Comparison of ENCODE assay signal across 24 mouse cellular contexts in genomic region chr13:102315921-102316692, GRCm38 (mm10).
DNase-seq lines count a peak whose midpoint lies in the region; ATAC-seq and TF ChIP-seq lines count a peak whose summit lies in the region.
"Had no signal": no experiment of that assay in that cellular context is flagged by ENCODE, and none has a peak within 500 bp of the region (broad histone marks: within the 10 kb centered on the region; RNA-seq: fewer than 3 reads in every experiment).

No protein-coding gene starts in this region.

- H3K36me3 ChIP-seq in embryonic facial prominence, embryonic 14.5 days (ENCODE audit: control insufficient read depth, insufficient read depth, low read length), result no peaks in the 10 kb centered on the region
- no peaks in the 10 kb centered on the region for H3K36me3 ChIP-seq in embryonic facial prominence, embryonic 10.5 days (replicated peaks)
- no peaks in the 10 kb centered on the region for H3K36me3 ChIP-seq in kidney, adult 2 months (ENCODE audit: control insufficient read depth, insufficient read depth, low read length)
- no peaks in the 10 kb centered on the region for H3K36me3 ChIP-seq in heart, embryonic 12.5 days
- H3K36me3 ChIP-seq: embryonic facial prominence, embryonic 12.5 days; forebrain, embryonic 15.5 days; heart, embryonic 15.5 days; liver, embryonic 13.5 days; lung, embryonic 15.5 days had no signal

- no peak overlapping the region for H3K4me3 ChIP-seq in embryonic facial prominence, embryonic 14.5 days (ENCODE audit: low read depth, low read length)
- H3K4me3 ChIP-seq in embryonic facial prominence, embryonic 10.5 days, result no peak overlapping the region
- no peak overlapping the region for H3K4me3 ChIP-seq in kidney, adult 2 months (ENCODE audit: insufficient read depth, low read depth, low read length)
- H3K4me3 ChIP-seq in heart, embryonic 12.5 days, result no peak overlapping the region
- H3K4me3 ChIP-seq: embryonic facial prominence, embryonic 12.5 days; erythroblast, embryonic 14.5 days; forebrain, embryonic 15.5 days; heart, embryonic 15.5 days; liver, embryonic 13.5 days; lung, embryonic 15.5 days had no signal

- DNase-seq in embryonic facial prominence, embryonic 14.5 days (ENCODE audit: low spot score), result peak; percentile 13
- no peak for DNase-seq in embryonic facial prominence, embryonic 10.5 days (ENCODE audit: low spot score)
- peak; percentile 3 for DNase-seq in kidney, adult 2 months
- no peak for DNase-seq in kidney, postnatal 10 days
- DNase-seq in Muller cell, postnatal 12 days (ENCODE audit: inconsistent ontology term), result peak; percentile 80
- peak; percentile 13 for DNase-seq in retina, postnatal 7 days (ENCODE audit: low read depth, low spot score)
- DNase-seq: adrenal gland, postnatal 25 days; cerebellum, adult 11-12 months; cerebellum, postnatal 10 days; gastrocnemius, postnatal 25 days; heart, postnatal 36 days; layer of hippocampus, postnatal 36 days; liver, embryonic 13.5 days; spleen, adult 18-20 months; thymus, adult 18-20 months had no signal

- WGBS in embryonic facial prominence, embryonic 14.5 days, result 61% methylated on average over 3 of the region's 3 CpGs
- 85% methylated on average over 3 of the region's 3 CpGs for WGBS in embryonic facial prominence, embryonic 10.5 days
- 85% methylated on average over 3 of the region's 3 CpGs for WGBS in kidney, adult 2 months
- WGBS in heart, embryonic 12.5 days, result 80% methylated on average over 3 of the region's 3 CpGs

- no peaks in the 10 kb centered on the region for H3K27me3 ChIP-seq in embryonic facial prominence, embryonic 14.5 days (replicated peaks; ENCODE audit: control insufficient read depth, insufficient read depth, low read length)
- H3K27me3 ChIP-seq in embryonic facial prominence, embryonic 10.5 days (replicated peaks; ENCODE audit: low read depth, poor library complexity, severe bottlenecking), result no peaks in the 10 kb centered on the region
- H3K27me3 ChIP-seq in kidney, adult 2 months (replicated peaks; ENCODE audit: control insufficient read depth, insufficient read depth, low read length), result no peaks in the 10 kb centered on the region
- H3K27me3 ChIP-seq in heart, embryonic 12.5 days (replicated peaks), result no peaks in the 10 kb centered on the region
- H3K27me3 ChIP-seq: embryonic facial prominence, embryonic 12.5 days; forebrain, embryonic 15.5 days; heart, embryonic 15.5 days; liver, embryonic 13.5 days; lung, embryonic 15.5 days had no signal

- no peaks in the 10 kb centered on the region for H3K9me3 ChIP-seq in embryonic facial prominence, embryonic 14.5 days (ENCODE audit: control insufficient read depth, low read length)
- no peaks in the 10 kb centered on the region for H3K9me3 ChIP-seq in embryonic facial prominence, embryonic 10.5 days
- H3K9me3 ChIP-seq in heart, embryonic 12.5 days (replicated peaks), result no peaks in the 10 kb centered on the region
- H3K9me3 ChIP-seq: embryonic facial prominence, embryonic 12.5 days; forebrain, embryonic 15.5 days; heart, embryonic 15.5 days; liver, embryonic 13.5 days; lung, embryonic 15.5 days had no signal

- H3K4me2 ChIP-seq in embryonic facial prominence, embryonic 14.5 days (ENCODE audit: low read depth, low read length), result no peak overlapping the region
- H3K4me2 ChIP-seq in heart, embryonic 12.5 days, result no peak overlapping the region
- H3K4me2 ChIP-seq: embryonic facial prominence, embryonic 12.5 days; forebrain, embryonic 15.5 days; heart, embryonic 15.5 days; hindbrain, embryonic 14.5 days; liver, embryonic 13.5 days; lung, embryonic 15.5 days; midbrain, embryonic 11.5 days had no signal

- no peak overlapping the region for H3K27ac ChIP-seq in embryonic facial prominence, embryonic 14.5 days (replicated peaks; ENCODE audit: low read depth, low read length)
- no peak overlapping the region for H3K27ac ChIP-seq in embryonic facial prominence, embryonic 10.5 days (replicated peaks)
- H3K27ac ChIP-seq in kidney, adult 2 months (ENCODE audit: insufficient read depth, low read depth, low read length), result no peak overlapping the region
- no peak overlapping the region for H3K27ac ChIP-seq in heart, embryonic 12.5 days (ENCODE audit: poor library complexity, severe bottlenecking)
- H3K27ac ChIP-seq: embryonic facial prominence, embryonic 12.5 days; forebrain, embryonic 15.5 days; heart, embryonic 15.5 days; hindbrain, embryonic 14.5 days; liver, embryonic 13.5 days; lung, embryonic 15.5 days had no signal

- TF ChIP-seq POLR2A in kidney, adult 2 months (IDR thresholded peaks at IDR 0.05; ENCODE audit: low read depth, low read length), result no peak

- H3K4me1 ChIP-seq in embryonic facial prominence, embryonic 14.5 days (ENCODE audit: control insufficient read depth, insufficient read depth, low read length), result no peaks in the 10 kb centered on the region
- no peaks in the 10 kb centered on the region for H3K4me1 ChIP-seq in embryonic facial prominence, embryonic 10.5 days
- no peaks in the 10 kb centered on the region for H3K4me1 ChIP-seq in kidney, adult 2 months (ENCODE audit: control insufficient read depth, insufficient read depth, low read length)
- peaks cover 4% of the 10 kb centered on the region; the same call in 1 of the 2 replicates for H3K4me1 ChIP-seq in heart, embryonic 12.5 days (replicated peaks)
- H3K4me1 ChIP-seq: embryonic facial prominence, embryonic 12.5 days; forebrain, embryonic 15.5 days; liver, embryonic 13.5 days; lung, embryonic 15.5 days had no signal

- TF ChIP-seq CTCF in kidney, adult 2 months (conservative IDR thresholded peaks at IDR 0.05; ENCODE audit: insufficient read depth, insufficient read length, low read depth, low read length), result no peak

- H3K9ac ChIP-seq in embryonic facial prominence, embryonic 14.5 days (ENCODE audit: low read depth, low read length), result no peak overlapping the region
- no peak overlapping the region for H3K9ac ChIP-seq in heart, embryonic 12.5 days
- H3K9ac ChIP-seq: embryonic facial prominence, embryonic 12.5 days; forebrain, embryonic 15.5 days; heart, embryonic 15.5 days; hindbrain, embryonic 14.5 days; liver, embryonic 13.5 days; lung, embryonic 15.5 days had no signal

- no peak for ATAC-seq in embryonic facial prominence, embryonic 14.5 days (ENCODE audit: low read depth)
- no peak for ATAC-seq in megakaryocyte progenitor cell, adult 5-6 weeks (replicated peaks; ENCODE audit: poor library complexity)
- no peak for ATAC-seq in heart, embryonic 12.5 days (ENCODE audit: insufficient number of reproducible peaks, low FRiP score)
- ATAC-seq: forebrain, embryonic 15.5 days had no signal

Comparison
In these comparisons a context has a peak if more than half of its experiments do, and no peak if none do; other contexts are left out.
1. DNase-seq: peak in embryonic facial prominence, embryonic 14.5 days (single experiment), kidney, adult 2 months (single experiment), Muller cell, postnatal 12 days (single experiment) and retina, postnatal 7 days (single experiment); none in embryonic facial prominence, embryonic 10.5 days (single experiment) and kidney, postnatal 10 days (single experiment).